Mouse (Mus musculus): Measurements from ENCODE around the gene Lad1. TPM values are rescaled to one million over a fixed set of nuclear protein-coding genes. Genes with fewer than 3 reads are reported as not detected.
A peak's percentile ranks its signal among the peaks of the same experiment; 100 is the strongest.

Gene Lad1
- polyA plus RNA-seq, 1 experiment from 2014 or later = 0.32 TPM

DNA sequence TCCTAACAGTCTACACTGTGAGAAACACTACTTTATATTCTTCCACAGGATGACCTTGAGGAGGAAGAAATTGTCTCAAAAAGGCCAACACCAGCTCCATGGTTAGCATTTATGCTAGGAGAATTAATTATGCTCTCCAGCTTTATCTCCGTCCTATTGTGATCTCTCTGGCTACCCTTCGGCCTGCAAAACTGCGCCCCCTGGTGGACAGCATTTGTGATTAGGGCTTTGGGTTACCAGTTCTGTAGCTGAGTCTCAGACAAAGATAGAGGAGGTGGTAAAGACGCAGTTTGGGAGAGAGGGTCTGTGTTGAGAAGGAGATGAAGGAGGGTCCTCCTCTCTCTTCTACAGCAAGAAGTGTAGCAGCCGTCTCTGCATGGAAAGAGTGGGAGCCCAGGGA, 28.6 kb upstream of the Lad1 start:
- H3K4me1 ChIP-seq = peaks cover 16% of the 10 kb centered on the region
- no peak overlapping the region for H3K9ac ChIP-seq (replicated peaks)
- 8% methylated on average over 5 of the region's 5 CpGs for WGBS
- H3K27ac ChIP-seq (replicated peaks) = no peak overlapping the region
- 0 out of 2 replicates have a peak, but pooled peaks have one; percentile 25 for ATAC-seq (ENCODE audit: low FRiP score, low read depth)
- H3K9me3 ChIP-seq = no peaks in the 10 kb centered on the region
- peaks cover 36% of the 10 kb centered on the region for H3K27me3 ChIP-seq
- no peak overlapping the region for H3K4me2 ChIP-seq (replicated peaks)
- no peak overlapping the region for H3K4me3 ChIP-seq
- H3K36me3 ChIP-seq = no peaks in the 10 kb centered on the region

DNA sequence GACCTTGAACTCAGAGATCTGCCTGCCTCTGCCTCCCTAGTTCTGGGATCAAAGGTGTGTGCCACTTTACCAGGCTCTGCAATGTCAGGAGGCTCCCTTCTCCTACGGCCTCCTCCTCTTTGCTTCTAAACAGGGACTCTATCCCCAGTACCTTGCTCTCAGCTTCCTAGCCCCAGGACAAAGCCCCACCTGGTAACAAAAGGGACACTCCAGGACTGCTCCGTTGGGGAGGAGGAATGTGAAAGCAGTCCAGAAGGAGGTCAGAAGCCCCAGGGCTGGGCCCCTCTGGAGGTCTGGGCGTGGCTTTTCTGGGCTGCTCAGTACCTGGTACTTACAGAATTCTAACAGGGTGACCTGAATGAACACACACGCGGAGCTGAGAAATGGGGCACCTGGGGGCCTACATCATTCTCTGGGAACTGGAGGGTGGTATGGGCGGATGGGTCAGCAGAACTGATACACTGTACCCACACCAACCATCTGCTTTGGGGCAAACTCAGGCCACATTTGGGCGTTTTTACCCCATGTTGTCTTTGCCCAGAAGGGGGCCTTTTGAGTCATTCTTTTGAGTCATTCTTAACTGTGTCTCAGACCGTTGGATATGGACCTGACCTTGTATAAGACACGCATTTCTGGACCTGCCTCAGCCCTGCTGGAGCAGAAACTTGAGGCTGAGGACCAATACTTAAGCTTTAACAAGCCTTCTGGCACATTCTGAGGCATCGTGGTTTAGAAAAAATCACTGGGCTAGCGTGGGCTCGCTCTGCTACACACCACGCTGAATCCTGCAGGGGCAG, 26.1 kb upstream of the Lad1 start:
- Histone ChIP-seq H3K9me3 (no peaks in the 10 kb centered on the region), H3K4me1 (peaks cover 19% of the 10 kb centered on the region), H3K4me2 (replicated peaks) (no peak overlapping the region), H3K9ac (replicated peaks) (no peak overlapping the region), H3K36me3 (no peaks in the 10 kb centered on the region), H3K4me3 (no peak overlapping the region), H3K27ac (replicated peaks) (no peak overlapping the region), H3K27me3 (peaks cover 51% of the 10 kb centered on the region)
- 60% methylated on average over 13 of the region's 13 CpGs for WGBS
- ATAC-seq (ENCODE audit: low FRiP score, low read depth) = no peak

GRCm38 (mm10) chr1:135793370-135794215, 24.8 kb upstream of the Lad1 start:
- ATAC-seq (ENCODE audit: low FRiP score, low read depth) = no peak
- Histone ChIP-seq H3K4me2 (replicated peaks) (peak overlapping the region; percentile 45), H3K4me3 (peak overlapping the region; percentile 16; the same call in 1 of the 2 replicates), H3K27me3 (peaks cover 51% of the 10 kb centered on the region), H3K9me3 (no peaks in the 10 kb centered on the region), H3K4me1 (peaks cover 19% of the 10 kb centered on the region), H3K36me3 (no peaks in the 10 kb centered on the region), H3K9ac (replicated peaks) (no peak overlapping the region), H3K27ac (replicated peaks) (no peak overlapping the region)
- WGBS = 20% methylated on average over 27 of the region's 27 CpGs

DNA sequence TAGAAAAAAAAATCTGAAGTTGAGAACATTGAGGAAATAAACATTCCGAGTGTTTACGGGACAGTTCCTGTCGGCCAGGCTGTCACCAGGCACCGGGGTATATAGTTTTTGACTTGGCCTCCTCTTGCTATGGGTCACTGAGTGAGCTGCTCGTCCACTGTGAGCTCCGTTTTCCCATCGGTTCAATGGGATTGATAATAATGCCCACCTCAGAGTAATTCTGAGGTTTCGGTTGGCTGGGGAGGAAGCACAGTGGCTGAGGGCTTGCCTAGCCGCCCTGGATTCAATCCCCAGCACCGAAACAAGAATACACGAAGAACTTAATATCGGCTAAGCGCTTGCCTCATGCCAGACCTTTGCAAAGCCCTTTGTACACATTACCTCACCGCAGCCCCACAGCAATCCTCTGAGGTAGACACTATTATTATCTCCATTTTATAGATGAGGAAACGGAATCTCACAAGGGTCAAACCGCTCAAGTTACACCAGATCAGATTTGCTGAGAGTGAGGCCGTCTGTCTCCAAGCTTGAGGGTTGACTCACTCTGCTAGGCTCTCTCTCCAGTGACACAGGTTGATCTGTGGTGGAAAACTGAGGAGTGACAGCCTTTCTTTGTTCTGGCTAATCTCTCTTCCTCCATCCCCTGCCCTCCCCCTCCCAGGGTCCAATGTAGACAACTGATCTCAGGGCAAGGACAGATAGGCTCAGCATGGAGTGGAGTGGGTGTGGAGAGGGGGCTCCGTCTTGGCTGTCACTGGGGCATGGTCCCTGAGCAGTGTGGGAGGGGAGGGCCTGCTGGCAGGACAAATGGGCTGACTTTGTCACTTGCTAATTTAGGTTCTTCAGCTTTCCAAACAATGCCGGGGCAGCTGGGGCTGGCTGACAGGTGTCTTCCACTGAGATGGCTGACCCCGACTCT, 23.9 kb upstream of the Lad1 start:
- WGBS = 29% methylated on average over 20 of the region's 20 CpGs
- peak overlapping the region; percentile 45 for H3K4me2 ChIP-seq (replicated peaks)
- H3K27me3 ChIP-seq = peaks cover 51% of the 10 kb centered on the region
- H3K27ac ChIP-seq (replicated peaks) = no peak overlapping the region
- H3K9me3 ChIP-seq = no peaks in the 10 kb centered on the region
- no peaks in the 10 kb centered on the region for H3K36me3 ChIP-seq
- H3K4me1 ChIP-seq = peaks cover 19% of the 10 kb centered on the region
- peak; percentile 66 for ATAC-seq (ENCODE audit: low FRiP score, low read depth)
- 0 out of 2 replicates have a peak overlapping the region, but pooled peaks have one; percentile 16 for H3K4me3 ChIP-seq
- no peak overlapping the region for H3K9ac ChIP-seq (replicated peaks)

GRCm38 (mm10) chr1:135798492-135798891, 19.9 kb upstream of the Lad1 start:
- H3K9ac ChIP-seq (replicated peaks) = no peak overlapping the region
- no peak overlapping the region for H3K4me2 ChIP-seq (replicated peaks)
- H3K36me3 ChIP-seq = no peaks in the 10 kb centered on the region
- peaks cover 23% of the 10 kb centered on the region for H3K27me3 ChIP-seq
- H3K4me1 ChIP-seq = peaks cover 24% of the 10 kb centered on the region
- no peak overlapping the region for H3K27ac ChIP-seq (replicated peaks)
- WGBS = 76% methylated on average over 1 of the region's 1 CpGs
- H3K9me3 ChIP-seq = no peaks in the 10 kb centered on the region
- no peak for ATAC-seq (ENCODE audit: low FRiP score, low read depth)
- H3K4me3 ChIP-seq = no peak overlapping the region

- no peak overlapping the region for H3K27ac ChIP-seq (replicated peaks)
- H3K4me2 ChIP-seq (replicated peaks) = no peak overlapping the region
- peaks cover 18% of the 10 kb centered on the region; the same call in 1 of the 2 replicates for H3K4me1 ChIP-seq
- ATAC-seq (ENCODE audit: low FRiP score, low read depth) = no peak
- 80% methylated on average over 8 of the region's 8 CpGs for WGBS
- no peaks in the 10 kb centered on the region for H3K9me3 ChIP-seq
- H3K9ac ChIP-seq (replicated peaks) = no peak overlapping the region
- H3K4me3 ChIP-seq = no peak overlapping the region
- no peaks in the 10 kb centered on the region for H3K36me3 ChIP-seq
- H3K27me3 ChIP-seq = peaks cover 23% of the 10 kb centered on the region
These were observed 19.2 kb upstream of the Lad1 start for GRCm38 (mm10) chr1:135799109-135799627.

DNA sequence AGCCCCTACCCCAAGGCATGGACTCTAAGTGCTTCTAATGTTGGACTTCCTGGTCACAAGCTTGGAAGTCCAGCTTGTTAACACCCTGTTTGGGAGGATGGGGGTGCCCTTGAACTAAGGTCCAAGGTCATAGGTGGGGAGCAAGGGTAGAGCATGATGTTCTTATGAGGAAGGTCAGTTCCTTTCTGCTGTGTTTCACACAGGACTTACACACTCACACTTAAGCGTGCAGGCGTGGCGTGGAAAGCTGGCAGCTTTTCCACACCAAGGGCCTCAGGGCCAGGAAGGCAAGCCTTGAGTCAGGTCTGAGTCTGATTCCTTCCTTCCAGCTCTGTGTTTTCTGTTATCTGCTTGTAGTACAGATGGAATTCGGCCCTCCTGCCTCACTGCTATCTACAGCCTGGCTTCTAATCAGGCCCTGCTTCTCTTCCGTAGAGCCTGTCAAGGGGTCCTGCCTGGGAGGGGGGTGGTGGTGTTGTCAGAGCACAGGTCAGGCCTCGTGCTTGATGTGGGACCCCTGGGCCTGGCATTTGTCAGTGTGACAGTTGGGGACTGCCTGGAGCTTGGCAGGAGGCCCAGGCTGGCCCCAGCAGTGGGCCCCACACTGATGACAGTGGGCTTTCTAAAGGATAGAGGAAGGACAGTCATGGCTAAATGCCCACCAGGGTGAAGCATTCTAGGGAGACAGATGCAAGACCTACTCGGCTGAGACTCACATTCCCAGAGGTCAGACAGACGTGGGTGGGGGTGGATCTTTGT, 18.0 kb upstream of the Lad1 start:
- H3K4me3 ChIP-seq = no peak overlapping the region
- H3K27ac ChIP-seq (replicated peaks) = no peak overlapping the region
- no peaks in the 10 kb centered on the region for H3K9me3 ChIP-seq
- no peaks in the 10 kb centered on the region for H3K36me3 ChIP-seq
- H3K4me1 ChIP-seq = peaks cover 9% of the 10 kb centered on the region; the same call in 1 of the 2 replicates
- 58% methylated on average over 8 of the region's 8 CpGs for WGBS
- no peak overlapping the region for H3K4me2 ChIP-seq (replicated peaks)
- no peak for ATAC-seq (ENCODE audit: low FRiP score, low read depth)
- peaks cover 15% of the 10 kb centered on the region for H3K27me3 ChIP-seq
- H3K9ac ChIP-seq (replicated peaks) = no peak overlapping the region

GRCm38 (mm10) chr1:135807546-135807945, 10.9 kb upstream of the Lad1 start:
- no peaks in the 10 kb centered on the region for H3K36me3 ChIP-seq
- 61% methylated on average over 10 of the region's 10 CpGs for WGBS

DNA sequence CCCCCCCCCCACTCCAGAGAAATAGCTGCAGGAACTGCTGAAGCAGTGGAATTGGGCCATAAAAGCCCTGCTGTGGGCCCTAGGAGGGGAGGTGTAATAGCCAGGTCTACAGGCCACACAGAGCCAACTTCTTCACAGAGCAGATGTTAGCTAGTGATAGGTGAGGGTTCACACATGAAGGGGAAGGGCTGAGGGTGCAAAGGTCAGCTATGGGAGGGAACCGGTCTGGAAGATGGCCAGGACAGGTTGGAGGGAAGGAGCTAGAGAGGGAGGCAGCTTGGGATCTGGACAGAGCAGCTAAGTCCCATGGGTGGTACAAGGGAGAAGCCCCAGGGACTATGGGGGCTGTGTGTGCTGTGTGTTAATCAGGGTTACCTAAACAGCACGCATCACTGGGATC, 8.2 kb upstream of the Lad1 start:
- WGBS = 81% methylated on average over 2 of the region's 2 CpGs
- Histone ChIP-seq H3K27me3 (peaks cover 20% of the 10 kb centered on the region), H3K36me3 (no peaks in the 10 kb centered on the region), H3K9me3 (no peaks in the 10 kb centered on the region), H3K27ac (replicated peaks) (no peak overlapping the region), H3K9ac (replicated peaks) (no peak overlapping the region), H3K4me2 (replicated peaks) (no peak overlapping the region), H3K4me1 (no peaks in the 10 kb centered on the region), H3K4me3 (no peak overlapping the region)
- ATAC-seq (ENCODE audit: low FRiP score, low read depth) = no peak

More at GRCm38 (mm10) chr1:135807546-135807945, 10.9 kb upstream of the Lad1 start:
- no peak overlapping the region for H3K4me2 ChIP-seq (replicated peaks)
- H3K9me3 ChIP-seq = no peaks in the 10 kb centered on the region
- no peak overlapping the region for H3K27ac ChIP-seq (replicated peaks)
- no peak overlapping the region for H3K9ac ChIP-seq (replicated peaks)
- ATAC-seq (ENCODE audit: low FRiP score, low read depth) = no peak
- H3K27me3 ChIP-seq = peaks cover 8% of the 10 kb centered on the region; the same call in 1 of the 2 replicates
- no peak overlapping the region for H3K4me3 ChIP-seq
- H3K4me1 ChIP-seq = no peaks in the 10 kb centered on the region

- ATAC-seq (ENCODE audit: low FRiP score, low read depth) = peak; percentile 74; the same call in 1 of the 2 replicates
These were observed 7.3 kb upstream of the Lad1 start for GRCm38 (mm10) chr1:135811016-135811646.

More at GRCm38 (mm10) chr1:135811016-135811646, 7.3 kb upstream of the Lad1 start:
- Histone ChIP-seq H3K9me3 (no peaks in the 10 kb centered on the region), H3K4me1 (no peaks in the 10 kb centered on the region), H3K4me2 (replicated peaks) (no peak overlapping the region), H3K9ac (replicated peaks) (no peak overlapping the region), H3K36me3 (no peaks in the 10 kb centered on the region), H3K4me3 (no peak overlapping the region), H3K27ac (replicated peaks) (no peak overlapping the region), H3K27me3 (peaks cover 22% of the 10 kb centered on the region)
- 19% methylated on average over 7 of the region's 7 CpGs for WGBS
